Mouse (Mus musculus): ENCODE results near the gene Gm36079. TPM values are rescaled to one million over a fixed set of nuclear protein-coding genes. Genes with fewer than 3 reads are reported as not detected.

Gm36079 gene
- total and polyA plus RNA-seq, 2 experiments from 2014 or later = not detected

Other genes starting within 250 kb of the Gm36079 start
- gene Zfp131, start 236.1 kb downstream of the Gm36079 start, total RNA-seq (2014; rRNA removed) = 46.6 and 56.7 TPM in 2 replicates
- 23.1 and 27.7 TPM in 2 replicates for gene Zfp131, start 236.1 kb downstream of the Gm36079 start, polyA plus RNA-seq (2015; fragmentation: Nextera tagmentation; extraction: Ambion mirVana)
- not detected in 2 replicates for gene AF067063, start 196.8 kb downstream of the Gm36079 start, total RNA-seq (2014; rRNA removed)
- not detected in 2 replicates for gene AF067063, start 196.8 kb downstream of the Gm36079 start, polyA plus RNA-seq (2015; fragmentation: Nextera tagmentation; extraction: Ambion mirVana)
- not detected in 2 replicates for gene D13Ertd608e, start 191.0 kb downstream of the Gm36079 start, total RNA-seq (2014; rRNA removed)
- not detected in 2 replicates for gene D13Ertd608e, start 191.0 kb downstream of the Gm36079 start, polyA plus RNA-seq (2015; fragmentation: Nextera tagmentation; extraction: Ambion mirVana)
- gene Tcstv1, start 132.2 kb downstream of the Gm36079 start, total RNA-seq (2014; rRNA removed) = not detected in 2 replicates
- not detected in 2 replicates for gene Tcstv1, start 132.2 kb downstream of the Gm36079 start, polyA plus RNA-seq (2015; fragmentation: Nextera tagmentation; extraction: Ambion mirVana)
- gene Gm21761, start 97.7 kb downstream of the Gm36079 start, total RNA-seq (2014; rRNA removed) = not detected in 2 replicates
- not detected in 2 replicates for gene Gm21761, start 97.7 kb downstream of the Gm36079 start, polyA plus RNA-seq (2015; fragmentation: Nextera tagmentation; extraction: Ambion mirVana)
- not detected in 2 replicates for gene B020031M17Rik, start 76.2 kb downstream of the Gm36079 start, total RNA-seq (2014; rRNA removed)
- not detected in 2 replicates for gene B020031M17Rik, start 76.2 kb downstream of the Gm36079 start, polyA plus RNA-seq (2015; fragmentation: Nextera tagmentation; extraction: Ambion mirVana)
- 0.15 TPM in 1 of 2 replicates, not detected in the other for gene Gm21188, start 25.2 kb upstream of the Gm36079 start, total RNA-seq (2014; rRNA removed)
- gene Gm21188, start 25.2 kb upstream of the Gm36079 start, polyA plus RNA-seq (2015; fragmentation: Nextera tagmentation; extraction: Ambion mirVana) = not detected in 2 replicates
- not detected in 2 replicates for gene Gm20767, start 113.2 kb upstream of the Gm36079 start, total RNA-seq (2014; rRNA removed)
- gene Gm20767, start 113.2 kb upstream of the Gm36079 start, polyA plus RNA-seq (2015; fragmentation: Nextera tagmentation; extraction: Ambion mirVana) = not detected in 2 replicates
- not detected in 2 replicates for gene Gm21818, start 145.4 kb upstream of the Gm36079 start, total RNA-seq (2014; rRNA removed)
- gene Gm21818, start 145.4 kb upstream of the Gm36079 start, polyA plus RNA-seq (2015; fragmentation: Nextera tagmentation; extraction: Ambion mirVana) = not detected in 2 replicates
- not detected in 2 replicates for gene Gm21762, start 188.9 kb upstream of the Gm36079 start, total RNA-seq (2014; rRNA removed)
- gene Gm21762, start 188.9 kb upstream of the Gm36079 start, polyA plus RNA-seq (2015; fragmentation: Nextera tagmentation; extraction: Ambion mirVana) = not detected in 2 replicates
- gene Gm21731, start 212.1 kb upstream of the Gm36079 start, total RNA-seq (2014; rRNA removed) = not detected in 2 replicates
- gene Gm21731, start 212.1 kb upstream of the Gm36079 start, polyA plus RNA-seq (2015; fragmentation: Nextera tagmentation; extraction: Ambion mirVana) = not detected in 2 replicates
- gene AF067061, start 236.1 kb upstream of the Gm36079 start, total RNA-seq (2014; rRNA removed) = not detected in 2 replicates
- not detected in 2 replicates for gene AF067061, start 236.1 kb upstream of the Gm36079 start, polyA plus RNA-seq (2015; fragmentation: Nextera tagmentation; extraction: Ambion mirVana)